Mouse (Mus musculus): ENCODE data around the gene Rbm33. TPM values are rescaled to one million over a fixed set of nuclear protein-coding genes. Genes with fewer than 3 reads are reported as not detected.

Gene Rbm33
- total RNA-seq, 1 experiment, result 21.2 TPM

DNA sequence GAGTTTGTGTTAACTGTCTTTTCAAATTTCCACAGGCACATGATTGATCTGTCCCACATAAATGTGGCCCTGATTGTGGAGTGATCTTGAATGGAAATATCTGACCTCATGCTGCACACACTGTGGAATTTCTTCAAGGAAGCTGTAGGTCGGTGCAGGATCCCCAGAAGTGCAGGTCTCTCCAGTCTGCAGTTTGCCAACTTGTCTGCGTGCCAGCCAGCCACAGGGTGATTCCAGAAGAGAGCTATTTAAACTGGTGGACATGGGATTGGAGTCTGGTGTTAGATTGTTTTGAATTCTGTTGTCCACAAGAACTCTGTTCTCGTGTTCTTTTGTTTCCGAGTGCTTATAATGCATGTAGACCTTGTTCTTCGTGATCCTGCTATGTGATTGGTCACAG is 96.6 kb downstream of the Rbm33 start:
- peaks cover 35% of the 10 kb centered on the region for H3K36me3 ChIP-seq (ENCODE audit: control insufficient read depth, insufficient read depth, low read length, poor library complexity, severe bottlenecking)
- no peaks in the 10 kb centered on the region for H3K9me3 ChIP-seq (ENCODE audit: control insufficient read depth, insufficient read depth, low read depth, low read length)
- TF ChIP-seq MAFK (IDR thresholded peaks at IDR 0.05; ENCODE audit: insufficient read depth, low read depth, low read length), result no peak
- no peak for TF ChIP-seq ZC3H11A (IDR thresholded peaks at IDR 0.05; ENCODE audit: borderline replicate concordance, low read depth, low read length)
- no peak for TF ChIP-seq HCFC1 (IDR thresholded peaks at IDR 0.05; ENCODE audit: borderline replicate concordance, insufficient read depth, low read length)
- no peak for TF ChIP-seq ZNF384 (IDR thresholded peaks at IDR 0.05; ENCODE audit: low read depth, low read length)
- no peak for TF ChIP-seq CHD2 (IDR thresholded peaks at IDR 0.05; ENCODE audit: low read depth, low read length)
- no peak overlapping the region for H3K4me3 ChIP-seq (ENCODE audit: insufficient read depth in 1 of 2, low read depth in 1 of 2, low read length in 2 of 2, poor library complexity in 1 of 2, severe bottlenecking in 1 of 2)
- H3K27ac ChIP-seq (ENCODE audit: insufficient read depth, low read depth, low read length, poor library complexity, severe bottlenecking), result no peak overlapping the region
- H3K9ac ChIP-seq (ENCODE audit: insufficient read depth, low read depth, low read length, poor library complexity, severe bottlenecking), result no peak overlapping the region
- in situ Hi-C loops (cut with MboI; ENCODE audit: low sequenced_read_pairs in 2 of 2, unreplicated experiment in 2 of 2), result no loop called here
- no peak for DNase-seq (ENCODE audit: low read depth, low spot score)
- no peaks in the 10 kb centered on the region for H3K4me1 ChIP-seq (ENCODE audit: control insufficient read depth in 2 of 2, insufficient read depth in 2 of 2, low read length in 2 of 2, poor library complexity in 1 of 2)

DNA sequence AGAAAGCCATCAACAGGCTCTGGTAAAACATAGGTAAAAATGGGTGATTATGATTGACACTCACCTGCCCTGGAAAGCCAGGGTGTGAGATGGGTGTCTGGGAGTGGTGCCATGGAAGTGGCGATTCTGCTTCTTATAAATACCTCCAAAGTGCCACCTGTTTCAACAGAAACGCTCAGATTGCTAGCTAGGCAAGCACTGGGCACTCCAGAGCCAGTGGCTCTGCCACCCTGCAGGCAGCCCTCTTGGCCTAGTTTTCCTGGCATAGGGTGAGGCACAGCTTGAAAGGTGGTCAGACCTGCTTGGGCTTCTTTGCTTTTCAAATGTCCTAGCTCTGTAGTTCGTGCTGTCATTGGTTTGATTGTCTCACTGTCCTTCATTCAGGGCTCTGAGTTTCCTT is 97.2 kb downstream of the Rbm33 start:
- Histone ChIP-seq H3K4me3 (ENCODE audit: insufficient read depth in 1 of 2, low read depth in 1 of 2, low read length in 2 of 2, poor library complexity in 1 of 2, severe bottlenecking in 1 of 2) (no peak overlapping the region), H3K27ac (ENCODE audit: insufficient read depth, low read depth, low read length, poor library complexity, severe bottlenecking) (no peak overlapping the region), H3K9me3 (ENCODE audit: control insufficient read depth, insufficient read depth, low read depth, low read length) (no peaks in the 10 kb centered on the region), H3K36me3 (ENCODE audit: control insufficient read depth, insufficient read depth, low read length, poor library complexity, severe bottlenecking) (peaks cover 35% of the 10 kb centered on the region), H3K4me1 (ENCODE audit: control insufficient read depth in 2 of 2, insufficient read depth in 2 of 2, low read length in 2 of 2, poor library complexity in 1 of 2) (no peaks in the 10 kb centered on the region), H3K9ac (ENCODE audit: insufficient read depth, low read depth, low read length, poor library complexity, severe bottlenecking) (no peak overlapping the region)
- no peak for TF ChIP-seq ZNF384 (IDR thresholded peaks at IDR 0.05; ENCODE audit: low read depth, low read length)
- TF ChIP-seq CHD2 (IDR thresholded peaks at IDR 0.05; ENCODE audit: low read depth, low read length), result no peak
- no peak for TF ChIP-seq ZC3H11A (IDR thresholded peaks at IDR 0.05; ENCODE audit: borderline replicate concordance, low read depth, low read length)
- no peak for TF ChIP-seq MAFK (IDR thresholded peaks at IDR 0.05; ENCODE audit: insufficient read depth, low read depth, low read length)
- TF ChIP-seq HCFC1 (IDR thresholded peaks at IDR 0.05; ENCODE audit: borderline replicate concordance, insufficient read depth, low read length), result no peak
- in situ Hi-C loops (cut with MboI; ENCODE audit: low sequenced_read_pairs in 2 of 2, unreplicated experiment in 2 of 2), result no loop called here
- no peak for DNase-seq (ENCODE audit: low read depth, low spot score)

DNA sequence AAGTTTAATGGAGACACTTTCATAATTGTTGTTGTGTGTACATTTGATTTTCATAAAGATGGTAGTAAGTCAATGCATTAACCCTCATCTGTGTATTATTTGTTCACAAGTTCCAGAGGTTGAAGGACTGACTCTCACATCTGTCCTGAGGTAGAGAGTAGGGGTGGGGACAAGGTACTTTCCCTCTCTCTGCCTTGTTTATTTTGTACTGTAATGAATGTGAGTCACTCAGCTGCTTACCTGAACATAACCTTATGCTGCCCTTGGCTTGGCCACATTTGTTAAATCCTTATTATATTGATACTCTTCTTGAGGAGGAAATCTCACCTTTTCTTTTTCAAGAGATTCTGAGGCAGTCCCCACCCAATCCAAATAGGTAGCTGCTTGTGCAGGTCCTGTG is 99.1 kb downstream of the Rbm33 start:
- no peak overlapping the region for H3K27ac ChIP-seq (ENCODE audit: insufficient read depth, low read depth, low read length, poor library complexity, severe bottlenecking)
- TF ChIP-seq HCFC1 (IDR thresholded peaks at IDR 0.05; ENCODE audit: borderline replicate concordance, insufficient read depth, low read length) (no peak), CHD2 (IDR thresholded peaks at IDR 0.05; ENCODE audit: low read depth, low read length) (no peak), ZNF384 (IDR thresholded peaks at IDR 0.05; ENCODE audit: low read depth, low read length) (no peak), ZC3H11A (IDR thresholded peaks at IDR 0.05; ENCODE audit: borderline replicate concordance, low read depth, low read length) (no peak), MAFK (IDR thresholded peaks at IDR 0.05; ENCODE audit: insufficient read depth, low read depth, low read length) (no peak)
- no peaks in the 10 kb centered on the region for H3K4me1 ChIP-seq (ENCODE audit: control insufficient read depth in 2 of 2, insufficient read depth in 2 of 2, low read length in 2 of 2, poor library complexity in 1 of 2)
- no peak overlapping the region for H3K9ac ChIP-seq (ENCODE audit: insufficient read depth, low read depth, low read length, poor library complexity, severe bottlenecking)
- no peaks in the 10 kb centered on the region for H3K9me3 ChIP-seq (ENCODE audit: control insufficient read depth, insufficient read depth, low read depth, low read length)
- in situ Hi-C loops (cut with MboI; ENCODE audit: low sequenced_read_pairs in 2 of 2, unreplicated experiment in 2 of 2), result no loop called here
- no peak for DNase-seq (ENCODE audit: low read depth, low spot score)
- H3K36me3 ChIP-seq (ENCODE audit: control insufficient read depth, insufficient read depth, low read length, poor library complexity, severe bottlenecking), result peaks cover 33% of the 10 kb centered on the region
- no peak overlapping the region for H3K4me3 ChIP-seq (ENCODE audit: insufficient read depth in 1 of 2, low read depth in 1 of 2, low read length in 2 of 2, poor library complexity in 1 of 2, severe bottlenecking in 1 of 2)

DNA sequence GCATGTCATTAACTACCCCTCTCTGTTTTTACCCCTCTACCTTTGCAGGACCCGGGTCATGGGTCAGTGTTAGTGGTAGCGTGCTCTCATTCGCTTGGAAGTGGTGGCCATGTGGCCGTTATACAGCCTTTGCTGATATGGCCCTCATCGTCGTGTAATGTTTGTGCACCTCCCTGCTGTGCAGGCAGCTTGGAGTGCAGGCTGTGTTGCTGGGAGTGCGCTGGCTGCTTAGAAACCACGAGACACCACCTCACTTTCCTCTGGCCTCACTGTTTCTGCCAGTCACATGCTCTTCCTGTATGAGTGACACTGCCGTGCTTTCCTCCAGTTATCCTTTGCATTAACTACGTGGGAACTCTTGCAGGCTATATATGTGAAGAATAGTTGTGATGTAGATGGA is 101.8 kb downstream of the Rbm33 start:
- DNase-seq (ENCODE audit: low read depth, low spot score), result no peak
- Histone ChIP-seq H3K4me1 (ENCODE audit: control insufficient read depth in 2 of 2, insufficient read depth in 2 of 2, low read length in 2 of 2, poor library complexity in 1 of 2) (no peaks in the 10 kb centered on the region), H3K9me3 (ENCODE audit: control insufficient read depth, insufficient read depth, low read depth, low read length) (no peaks in the 10 kb centered on the region), H3K4me3 (ENCODE audit: insufficient read depth in 1 of 2, low read depth in 1 of 2, low read length in 2 of 2, poor library complexity in 1 of 2, severe bottlenecking in 1 of 2) (no peak overlapping the region), H3K27ac (ENCODE audit: insufficient read depth, low read depth, low read length, poor library complexity, severe bottlenecking) (no peak overlapping the region), H3K36me3 (ENCODE audit: control insufficient read depth, insufficient read depth, low read length, poor library complexity, severe bottlenecking) (peaks cover 22% of the 10 kb centered on the region), H3K9ac (ENCODE audit: insufficient read depth, low read depth, low read length, poor library complexity, severe bottlenecking) (no peak overlapping the region)
- in situ Hi-C loops (cut with MboI; ENCODE audit: low sequenced_read_pairs in 2 of 2, unreplicated experiment in 2 of 2), result no loop called here
- no peak for TF ChIP-seq ZC3H11A (IDR thresholded peaks at IDR 0.05; ENCODE audit: borderline replicate concordance, low read depth, low read length)
- TF ChIP-seq ZNF384 (IDR thresholded peaks at IDR 0.05; ENCODE audit: low read depth, low read length), result no peak
- no peak for TF ChIP-seq HCFC1 (IDR thresholded peaks at IDR 0.05; ENCODE audit: borderline replicate concordance, insufficient read depth, low read length)
- TF ChIP-seq CHD2 (IDR thresholded peaks at IDR 0.05; ENCODE audit: low read depth, low read length), result no peak
- no peak for TF ChIP-seq MAFK (IDR thresholded peaks at IDR 0.05; ENCODE audit: insufficient read depth, low read depth, low read length)
